Mouse (Mus musculus) skeletal muscle tissue, adult 2 months (tissue): ENCODE results near the gene Bloc1s5.
A peak's percentile ranks its signal among the peaks of the same experiment; 100 is the strongest.

Experiments used
- DNase-seq: peaks from one replicate; pipeline ENCODE4 v3.0.0-alpha.2; 2012; ENCODE audit warnings: low read depth, low spot score

Bloc1s5 gene

DNA sequence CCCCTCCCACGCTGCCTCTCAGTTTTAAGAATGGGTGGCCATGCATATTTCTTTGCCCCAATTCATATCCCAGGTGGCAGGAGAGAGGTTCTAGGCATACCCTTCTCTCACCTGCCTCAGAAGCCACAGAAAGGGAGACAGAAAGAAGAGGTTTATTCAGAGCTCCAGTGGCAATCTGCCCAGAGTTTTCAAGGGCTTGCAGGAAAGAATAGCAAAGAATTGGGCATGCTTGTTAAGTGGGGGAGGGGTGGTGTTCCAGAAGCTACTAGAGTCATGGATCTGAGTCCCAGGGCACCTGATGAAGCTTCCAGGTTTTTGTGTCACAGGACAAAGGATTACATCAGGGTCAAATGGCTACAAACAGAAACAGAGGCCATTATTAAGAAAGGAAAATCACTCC, 61.6 kb downstream of the Bloc1s5 start:
- DNase-seq = no peak

GRCm38 (mm10) chr13:38565245-38565644, 69.7 kb downstream of the Bloc1s5 start:
- DNase-seq = no peak

- DNase-seq = no peak
Measured at GRCm38 (mm10) chr13:38554611-38555010, 80.3 kb downstream of the Bloc1s5 start.

- DNase-seq = no peak
Measured at GRCm38 (mm10) chr13:38554210-38554609, 80.7 kb downstream of the Bloc1s5 start.

DNA sequence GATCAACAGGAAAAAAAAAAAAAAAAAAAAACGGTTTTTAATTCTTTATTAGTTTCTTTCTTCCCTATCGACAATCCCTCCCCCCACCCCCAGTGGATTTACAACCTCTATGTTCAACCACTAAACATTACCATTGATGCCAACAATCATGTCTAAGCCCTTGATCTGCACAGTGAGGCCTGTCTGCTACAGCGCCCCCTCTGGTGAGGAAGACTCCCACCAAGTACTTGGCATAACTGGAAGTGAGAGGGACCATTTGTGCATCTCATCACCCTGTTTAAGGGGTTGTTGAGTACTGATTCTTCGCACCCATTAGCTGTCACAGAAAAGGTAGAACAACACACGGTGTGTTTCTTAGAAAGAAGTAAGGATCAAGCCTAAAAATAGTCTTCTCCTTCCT, 86.2 kb downstream of the Bloc1s5 start:
- DNase-seq = no peak

DNA sequence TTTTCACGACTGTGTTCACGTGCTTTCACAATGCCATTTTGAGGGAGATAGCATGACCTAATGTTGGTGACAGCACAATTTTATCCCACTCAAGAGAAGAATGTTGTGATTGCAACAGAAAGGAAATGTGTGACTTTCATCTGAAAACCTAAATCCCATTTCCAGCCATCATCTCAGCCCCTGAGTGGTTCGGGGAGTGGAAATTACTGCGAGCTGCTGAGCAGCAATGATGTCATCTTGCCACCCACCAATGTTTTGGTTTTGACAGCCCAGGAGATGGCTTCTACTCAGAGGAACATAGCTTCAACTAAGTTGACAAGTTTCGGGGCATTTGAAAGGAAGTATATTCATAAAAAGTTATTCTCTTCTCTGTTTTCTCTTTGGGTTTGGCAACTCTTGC, 87.2 kb downstream of the Bloc1s5 start:
- DNase-seq = no peak

GRCm38 (mm10) chr13:38546754-38547153, 88.2 kb downstream of the Bloc1s5 start:
- no peak for DNase-seq

GRCm38 (mm10) chr13:38545460-38545859, 89.4 kb downstream of the Bloc1s5 start:
- peak; percentile 88 for DNase-seq

- no peak for DNase-seq
Measured at GRCm38 (mm10) chr13:38544769-38545445, 90.0 kb downstream of the Bloc1s5 start.

- DNase-seq = no peak
Measured at GRCm38 (mm10) chr13:38543455-38544125, 91.3 kb downstream of the Bloc1s5 start.
